Mouse (Mus musculus): ENCODE data around the gene Armcx1.
"Not testable (repeated sequence)": the region's sequence is repeated elsewhere in the genome, so short reads cannot be mapped to it uniquely, and the experiment has no call there.

GRCm38 (mm10) chrX:134763428-134764198, 45.9 kb downstream of the Armcx1 start:
- not testable (repeated sequence) for TF ChIP-seq CTCF, EP300 (IDR thresholded peaks at IDR 0.05; ENCODE audit: low read depth)
